Mouse (Mus musculus) liver, embryonic 14.5 days (tissue): ENCODE data around the gene Vwf.

Source experiments
- CTCF ChIP-seq: IDR thresholded peaks from 2 replicates; pipeline ENCODE4 v1.5.1; 2016; ENCODE audit warnings: antibody characterized with exemption, low read depth, control low read depth
- EP300 ChIP-seq: IDR thresholded peaks from 2 replicates; pipeline ENCODE4 v1.6.1; 2016; ENCODE audit warnings: antibody characterized with exemption, low read depth

DNA sequence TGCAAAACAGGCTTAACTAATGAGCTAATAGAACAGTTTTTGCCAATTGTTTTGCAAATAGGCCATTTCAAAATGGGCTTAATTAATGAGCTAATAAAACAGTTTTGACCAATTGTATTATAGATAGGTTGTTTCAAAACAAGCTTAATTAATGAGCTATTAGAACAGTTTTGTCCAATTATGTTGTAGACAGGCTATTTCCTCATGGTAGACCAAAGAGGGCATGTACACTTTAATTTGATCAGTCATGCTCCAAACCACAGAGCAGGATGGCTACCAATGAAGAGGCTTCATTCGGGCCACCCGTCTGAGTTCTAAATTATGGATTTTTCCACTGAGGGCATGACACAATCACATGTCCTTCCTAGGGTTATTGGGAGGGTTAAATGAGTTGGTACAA, 154.6 kb downstream of the Vwf start:
- TF ChIP-seq CTCF: no peak
- no peak for TF ChIP-seq EP300
